Mouse (Mus musculus): ENCODE data around the gene Ticrr. TPM values are rescaled to one million over a fixed set of nuclear protein-coding genes. Genes with fewer than 3 reads are reported as not detected.

The Ticrr gene
- polyA plus RNA-seq, 1 experiment from 2014 or later, result 8.9 TPM

GRCm38 (mm10) chr7:79731438-79731837 is 71.4 kb downstream of the Ticrr start:
- H3K27me3 ChIP-seq, result no peaks in the 10 kb centered on the region
- peaks cover under 1% of the 10 kb centered on the region; the same call in 1 of the 2 replicates for H3K36me3 ChIP-seq
- H3K27ac ChIP-seq (replicated peaks), result no peak overlapping the region
- no peak overlapping the region for H3K4me2 ChIP-seq (replicated peaks)
- no peaks in the 10 kb centered on the region for H3K4me1 ChIP-seq
- ATAC-seq (ENCODE audit: insufficient number of reproducible peaks, low FRiP score, low TSS enrichment, low read depth), result no peak
- H3K9me3 ChIP-seq (replicated peaks), result no peaks in the 10 kb centered on the region
- WGBS, result 74% methylated on average over 13 of the region's 13 CpGs
- H3K9ac ChIP-seq, result no peak overlapping the region
- no peak overlapping the region for H3K4me3 ChIP-seq (replicated peaks)

- Histone ChIP-seq H3K27me3 (no peaks in the 10 kb centered on the region), H3K36me3 (peaks cover 11% of the 10 kb centered on the region), H3K4me3 (replicated peaks) (no peak within 1 kb of the TSS), H3K9ac (no peak within 1 kb of the TSS), H3K9me3 (replicated peaks) (no peaks in the 10 kb centered on the region), H3K4me1 (no peaks in the 10 kb centered on the region), H3K27ac (replicated peaks) (no peak within 1 kb of the TSS), H3K4me2 (replicated peaks) (no peak within 1 kb of the TSS)
- no peak for ATAC-seq (ENCODE audit: insufficient number of reproducible peaks, low FRiP score, low TSS enrichment, low read depth)
- WGBS, result 58% methylated on average over 4 of the region's 4 CpGs
Observed at GRCm38 (mm10) chr7:79732622-79733021, 72.6 kb downstream of the Ticrr start, which contains the start of gene Plin1. Gene Plin1, minus strand, starts transcription at chr7:79732903.

GRCm38 (mm10) chr7:79734563-79734962 is 74.6 kb downstream of the Ticrr start:
- Histone ChIP-seq H3K4me1 (no peaks in the 10 kb centered on the region), H3K27ac (replicated peaks) (no peak overlapping the region), H3K27me3 (no peaks in the 10 kb centered on the region), H3K9ac (no peak overlapping the region), H3K9me3 (replicated peaks) (no peaks in the 10 kb centered on the region), H3K4me3 (replicated peaks) (no peak overlapping the region), H3K36me3 (peaks cover 11% of the 10 kb centered on the region), H3K4me2 (replicated peaks) (no peak overlapping the region)
- no peak for ATAC-seq (ENCODE audit: insufficient number of reproducible peaks, low FRiP score, low TSS enrichment, low read depth)
- WGBS, result 77% methylated on average over 8 of the region's 8 CpGs

GRCm38 (mm10) chr7:79736511-79736910 is 76.5 kb downstream of the Ticrr start:
- ATAC-seq (ENCODE audit: insufficient number of reproducible peaks, low FRiP score, low TSS enrichment, low read depth), result no peak
- Histone ChIP-seq H3K9ac (no peak overlapping the region), H3K4me3 (replicated peaks) (no peak overlapping the region), H3K27ac (replicated peaks) (no peak overlapping the region), H3K4me2 (replicated peaks) (no peak overlapping the region), H3K4me1 (no peaks in the 10 kb centered on the region), H3K9me3 (replicated peaks) (no peaks in the 10 kb centered on the region), H3K36me3 (peaks cover 11% of the 10 kb centered on the region), H3K27me3 (no peaks in the 10 kb centered on the region)
- WGBS, result 91% methylated on average over 14 of the region's 14 CpGs

- peaks cover 7% of the 10 kb centered on the region for H3K4me1 ChIP-seq
- 81% methylated on average over 2 of the region's 2 CpGs for WGBS
- ATAC-seq (ENCODE audit: insufficient number of reproducible peaks, low FRiP score, low TSS enrichment, low read depth), result no peak
- no peak overlapping the region for H3K4me2 ChIP-seq (replicated peaks)
- H3K36me3 ChIP-seq, result peaks cover 11% of the 10 kb centered on the region
- no peaks in the 10 kb centered on the region for H3K9me3 ChIP-seq (replicated peaks)
- H3K9ac ChIP-seq, result no peak overlapping the region
- no peak overlapping the region for H3K4me3 ChIP-seq (replicated peaks)
- no peak overlapping the region for H3K27ac ChIP-seq (replicated peaks)
- no peaks in the 10 kb centered on the region for H3K27me3 ChIP-seq
Observed at GRCm38 (mm10) chr7:79738913-79739312, 78.9 kb downstream of the Ticrr start.

- Histone ChIP-seq H3K9me3 (replicated peaks) (no peaks in the 10 kb centered on the region), H3K27me3 (no peaks in the 10 kb centered on the region), H3K4me2 (replicated peaks) (no peak overlapping the region), H3K36me3 (peaks cover 11% of the 10 kb centered on the region), H3K4me3 (replicated peaks) (no peak overlapping the region), H3K9ac (no peak overlapping the region), H3K4me1 (peaks cover 7% of the 10 kb centered on the region), H3K27ac (replicated peaks) (no peak overlapping the region)
- 81% methylated on average over 4 of the region's 4 CpGs for WGBS
- no peak for ATAC-seq (ENCODE audit: insufficient number of reproducible peaks, low FRiP score, low TSS enrichment, low read depth)
Observed at GRCm38 (mm10) chr7:79740279-79740678, 80.3 kb downstream of the Ticrr start.

GRCm38 (mm10) chr7:79742277-79742658 is 82.3 kb downstream of the Ticrr start:
- peak overlapping the region; percentile 79 for H3K4me3 ChIP-seq (replicated peaks)
- H3K36me3 ChIP-seq, result peaks cover 4% of the 10 kb centered on the region; the same call in 1 of the 2 replicates
- WGBS, result 17% methylated on average over 11 of the region's 11 CpGs
- H3K9ac ChIP-seq, result peak overlapping the region; percentile 57
- H3K27ac ChIP-seq (replicated peaks), result no peak overlapping the region
- ATAC-seq (ENCODE audit: insufficient number of reproducible peaks, low FRiP score, low TSS enrichment, low read depth), result no peak
- H3K27me3 ChIP-seq, result no peaks in the 10 kb centered on the region
- H3K9me3 ChIP-seq (replicated peaks), result no peaks in the 10 kb centered on the region
- peaks cover 7% of the 10 kb centered on the region for H3K4me1 ChIP-seq
- H3K4me2 ChIP-seq (replicated peaks), result peak overlapping the region; percentile 94

GRCm38 (mm10) chr7:79742659-79743536 is 82.9 kb downstream of the Ticrr start, which contains the start of the genes Pex11a and Wdr93:
Gene Pex11a, minus strand, starts transcription at chr7:79743131.
Gene Wdr93, plus strand, starts transcription at chr7:79743163.
- ATAC-seq (ENCODE audit: insufficient number of reproducible peaks, low FRiP score, low TSS enrichment, low read depth), result peak; percentile 84
- Histone ChIP-seq H3K27me3 (no peaks in the 10 kb centered on the region), H3K36me3 (no peaks in the 10 kb centered on the region), H3K4me1 (peaks cover 7% of the 10 kb centered on the region), H3K9ac (peak within 1 kb of the TSS; percentile 57), H3K4me2 (replicated peaks) (peak within 1 kb of the TSS; percentile 94), H3K9me3 (replicated peaks) (no peaks in the 10 kb centered on the region), H3K4me3 (replicated peaks) (peak within 1 kb of the TSS; percentile 79), H3K27ac (replicated peaks) (no peak within 1 kb of the TSS)
- WGBS, result 2% methylated on average over 46 of the region's 46 CpGs

- ATAC-seq (ENCODE audit: insufficient number of reproducible peaks, low FRiP score, low TSS enrichment, low read depth), result no peak
- Histone ChIP-seq H3K4me1 (peaks cover 7% of the 10 kb centered on the region), H3K36me3 (no peaks in the 10 kb centered on the region)
Observed at GRCm38 (mm10) chr7:79744051-79744450, 84.1 kb downstream of the Ticrr start.

GRCm38 (mm10) chr7:79744585-79744984 is 84.6 kb downstream of the Ticrr start:
- Histone ChIP-seq H3K9ac (no peak overlapping the region), H3K9me3 (replicated peaks) (no peaks in the 10 kb centered on the region), H3K27me3 (no peaks in the 10 kb centered on the region), H3K4me3 (replicated peaks) (no peak overlapping the region), H3K4me2 (replicated peaks) (no peak overlapping the region), H3K27ac (replicated peaks) (no peak overlapping the region), H3K4me1 (peaks cover 7% of the 10 kb centered on the region), H3K36me3 (no peaks in the 10 kb centered on the region)
- WGBS, result 78% methylated on average over 5 of the region's 5 CpGs
- no peak for ATAC-seq (ENCODE audit: insufficient number of reproducible peaks, low FRiP score, low TSS enrichment, low read depth)

More at GRCm38 (mm10) chr7:79744051-79744450, 84.1 kb downstream of the Ticrr start:
- H3K27me3 ChIP-seq, result no peaks in the 10 kb centered on the region
- H3K27ac ChIP-seq (replicated peaks), result no peak overlapping the region
- H3K9me3 ChIP-seq (replicated peaks), result no peaks in the 10 kb centered on the region
- no peak overlapping the region for H3K4me2 ChIP-seq (replicated peaks)
- no peak overlapping the region for H3K9ac ChIP-seq
- 89% methylated on average over 9 of the region's 9 CpGs for WGBS
- no peak overlapping the region for H3K4me3 ChIP-seq (replicated peaks)

- 63% methylated on average over 6 of the region's 6 CpGs for WGBS
- no peaks in the 10 kb centered on the region for H3K27me3 ChIP-seq
- H3K36me3 ChIP-seq, result no peaks in the 10 kb centered on the region
- peaks cover 7% of the 10 kb centered on the region for H3K4me1 ChIP-seq
- no peak overlapping the region for H3K4me2 ChIP-seq (replicated peaks)
- no peak overlapping the region for H3K27ac ChIP-seq (replicated peaks)
- H3K4me3 ChIP-seq (replicated peaks), result no peak overlapping the region
- H3K9me3 ChIP-seq (replicated peaks), result no peaks in the 10 kb centered on the region
- no peak for ATAC-seq (ENCODE audit: insufficient number of reproducible peaks, low FRiP score, low TSS enrichment, low read depth)
- H3K9ac ChIP-seq, result no peak overlapping the region
Observed at GRCm38 (mm10) chr7:79747659-79748058, 87.7 kb downstream of the Ticrr start.

All from embryonic facial prominence, embryonic 15.5 days (tissue).